Mouse (Mus musculus) kidney, adult 2 months (tissue): ENCODE measurements at regions not wholly inside any gene's neighbourhood (a gene's known extent, or its start where the extent isn't known, plus 50 kb on each side); places are given as distances from the start of the nearest gene placed in this dataset.

ENCODE experiments used
- CTCF ChIP-seq: fragments of 200-500 bp; conservative IDR thresholded peaks from 2 replicates; pipeline ENCODE4 v1.5.1; 2011; ENCODE audit warnings: low read depth, mild to moderate bottlenecking, control low read depth, low read length, moderate library complexity, mixed read lengths; ENCODE audit not compliant: insufficient read depth, insufficient read length
- POLR2A ChIP-seq: fragments of 200-500 bp; IDR thresholded peaks from one replicate; pipeline ENCODE4 v1.6.1; 2011; ENCODE audit warnings: low read depth, low read length, control low read depth

- no peak for TF ChIP-seq CTCF
- TF ChIP-seq POLR2A: no peak
These were observed 106.9 kb upstream of the Nlrp1b start for GRCm38 (mm10) chr11:71337428-71337827.
